Mouse (Mus musculus): ENCODE measurements around the gene Smyd3. TPM values are rescaled to one million over a fixed set of nuclear protein-coding genes. Genes with fewer than 3 reads are reported as not detected.
"Not testable (repeated sequence)": the region's sequence is repeated elsewhere in the genome, so short reads cannot be mapped to it uniquely, and the experiment has no call there.

Gene Smyd3
- polyA plus RNA-seq, 1 experiment: 2.0 TPM

DNA sequence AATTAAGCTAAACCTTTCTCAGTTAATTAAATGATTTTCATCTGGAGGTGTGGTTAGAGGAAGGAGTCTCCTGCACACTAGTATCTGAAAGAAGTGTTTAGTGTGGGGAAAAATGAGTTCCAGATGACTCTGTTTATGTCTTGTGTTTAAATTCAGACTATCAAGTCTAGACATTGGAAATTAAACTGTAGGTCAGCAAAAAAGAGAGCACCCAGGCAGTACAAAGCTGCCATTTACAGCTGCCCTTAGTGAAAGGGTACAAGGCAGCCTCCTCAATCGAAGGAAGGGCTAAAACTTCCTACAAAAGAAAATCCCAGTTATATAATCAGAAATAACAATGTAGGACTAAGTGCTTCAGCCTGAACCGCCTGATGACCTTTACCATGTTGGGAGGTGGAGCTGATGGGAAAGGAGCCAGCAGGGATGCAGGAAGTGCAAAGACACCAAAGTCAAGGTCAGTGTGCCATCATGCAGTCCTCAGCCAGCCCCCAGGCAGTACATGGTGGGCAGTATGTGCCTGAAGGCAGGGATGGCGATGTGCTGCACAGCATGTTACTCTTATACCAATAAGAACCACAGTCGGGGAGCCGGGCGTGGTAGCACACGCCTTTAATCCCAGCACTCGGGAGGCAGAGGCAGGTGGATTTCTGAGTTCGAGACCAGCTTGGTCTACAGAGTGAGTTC lies 319.2 kb downstream of the Smyd3 start:
- DNase-seq (ENCODE audit: low read depth, low spot score): no peak
- WGBS: 84% methylated on average over 9 of the region's 9 CpGs

DNA sequence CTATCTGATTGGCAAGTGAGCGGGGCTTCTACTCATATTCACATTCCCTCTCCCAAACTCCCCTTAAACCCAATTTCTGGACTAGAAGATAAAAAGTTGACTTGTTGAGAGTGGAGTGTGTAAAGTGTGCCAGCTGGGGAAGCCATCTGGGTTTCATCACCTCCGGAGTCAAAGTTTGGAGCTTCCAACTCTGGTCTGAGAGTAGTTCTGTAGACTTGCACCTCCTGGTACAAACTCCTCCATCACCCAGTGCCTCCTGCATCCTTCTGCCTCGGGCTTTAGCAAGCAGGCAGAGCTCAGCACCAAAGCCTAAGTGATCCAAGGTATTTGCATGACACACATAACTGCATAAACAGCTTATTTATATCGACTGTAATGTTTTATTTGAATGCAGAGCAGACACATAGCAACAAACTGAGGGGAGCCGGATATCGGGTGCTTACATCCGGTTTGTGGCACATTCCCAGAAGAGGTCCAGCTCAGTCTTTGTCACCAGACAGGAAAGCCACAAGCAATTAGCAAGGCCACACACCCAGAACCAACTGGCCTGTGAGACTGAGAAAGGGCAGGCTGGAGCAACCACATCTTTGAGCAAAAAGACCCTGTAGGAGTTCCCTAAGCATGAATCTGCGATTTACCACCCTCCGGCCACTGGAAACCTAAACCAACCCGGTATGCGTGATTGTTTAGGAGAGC lies 319.9 kb downstream of the Smyd3 start:
- 64% methylated on average over 11 of the region's 11 CpGs for WGBS
- DNase-seq (ENCODE audit: low read depth, low spot score): no peak

DNA sequence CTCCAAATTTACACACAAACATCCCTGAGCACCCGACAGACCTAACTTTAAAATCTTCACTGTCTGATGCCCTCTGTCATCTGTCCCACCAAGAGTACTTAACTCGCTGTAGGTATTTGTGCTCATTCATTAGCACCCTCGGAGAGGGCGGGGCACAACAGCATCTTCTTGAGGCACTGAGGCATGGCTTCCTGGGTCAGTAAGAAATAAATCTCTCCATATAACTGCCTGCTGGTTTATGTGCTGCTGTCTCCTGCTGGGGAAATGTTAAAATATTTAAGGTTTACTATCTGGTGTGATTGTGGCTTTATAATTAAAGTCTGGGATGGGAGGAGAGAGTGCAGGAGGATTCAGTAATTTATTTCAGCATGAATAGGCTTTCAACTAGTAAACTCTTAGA lies 320.7 kb downstream of the Smyd3 start:
- 59% methylated on average over 4 of the region's 4 CpGs for WGBS
- no peak for DNase-seq (ENCODE audit: low read depth, low spot score)

GRCm38 (mm10) chr1:179196422-179196821 lies 321.4 kb downstream of the Smyd3 start:
- DNase-seq (ENCODE audit: low read depth, low spot score): no peak

DNA sequence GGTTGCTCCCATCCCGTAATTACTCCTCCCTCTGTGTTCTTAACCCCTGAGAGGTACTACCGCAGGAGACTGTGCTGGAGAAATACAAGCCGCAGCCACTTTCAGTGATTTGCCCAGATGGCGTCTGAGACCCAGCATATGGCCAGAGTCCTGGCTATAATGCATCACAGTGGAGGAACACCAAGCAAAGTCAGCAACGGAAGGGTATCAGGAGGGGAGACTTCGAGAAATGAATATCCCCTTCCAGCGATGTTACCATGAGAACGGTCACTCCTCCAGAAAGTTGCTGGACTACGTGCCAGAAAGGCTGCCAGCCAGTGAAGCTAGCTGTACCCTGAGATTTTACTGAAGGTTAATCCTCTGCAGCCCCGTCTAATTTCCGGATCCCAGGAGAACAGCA lies 325.1 kb downstream of the Smyd3 start:
- 92% methylated on average over 11 of the region's 11 CpGs for WGBS
- DNase-seq (ENCODE audit: low read depth, low spot score): no peak

GRCm38 (mm10) chr1:179190837-179191236 lies 327.0 kb downstream of the Smyd3 start:
- DNase-seq (ENCODE audit: low read depth, low spot score): no peak
- 76% methylated on average over 2 of the region's 2 CpGs for WGBS

DNA sequence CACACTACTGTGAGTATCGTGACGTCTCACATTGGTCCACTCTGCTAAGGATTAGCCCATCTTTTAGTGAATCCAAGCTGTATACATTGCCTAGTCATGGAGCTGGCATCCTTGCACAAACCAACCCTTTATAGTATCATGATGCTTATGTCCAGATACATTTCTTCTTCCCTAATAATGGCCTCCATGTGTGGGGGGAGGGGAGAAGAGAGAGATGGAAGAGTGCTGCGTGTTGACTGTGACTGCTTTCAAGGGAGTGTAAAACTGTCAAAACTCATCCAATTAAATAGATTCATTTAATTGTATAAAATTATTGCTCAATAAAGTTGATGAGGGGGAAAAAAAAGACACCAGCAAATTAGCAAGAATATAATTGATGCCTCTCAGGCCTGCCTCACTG lies 330.7 kb downstream of the Smyd3 start:
- no peak for DNase-seq (ENCODE audit: low read depth, low spot score)
- 87% methylated on average over 3 of the region's 3 CpGs for WGBS

- DNase-seq (ENCODE audit: low read depth, low spot score): no peak
- 88% methylated on average over 4 of the region's 4 CpGs for WGBS
These were observed 333.2 kb downstream of the Smyd3 start for GRCm38 (mm10) chr1:179184631-179185030.

GRCm38 (mm10) chr1:179183499-179183898 lies 334.3 kb downstream of the Smyd3 start:
- DNase-seq (ENCODE audit: low read depth, low spot score): no peak
- WGBS: 77% methylated on average over 6 of the region's 6 CpGs

GRCm38 (mm10) chr1:179180546-179180945 lies 337.3 kb downstream of the Smyd3 start:
- WGBS: 60% methylated on average over 3 of the region's 3 CpGs
- DNase-seq (ENCODE audit: low read depth, low spot score): no peak

- no peak for DNase-seq (ENCODE audit: low read depth, low spot score)
- 78% methylated on average over 14 of the region's 14 CpGs for WGBS
These were observed 340.8 kb downstream of the Smyd3 start for GRCm38 (mm10) chr1:179176861-179177658.

DNA sequence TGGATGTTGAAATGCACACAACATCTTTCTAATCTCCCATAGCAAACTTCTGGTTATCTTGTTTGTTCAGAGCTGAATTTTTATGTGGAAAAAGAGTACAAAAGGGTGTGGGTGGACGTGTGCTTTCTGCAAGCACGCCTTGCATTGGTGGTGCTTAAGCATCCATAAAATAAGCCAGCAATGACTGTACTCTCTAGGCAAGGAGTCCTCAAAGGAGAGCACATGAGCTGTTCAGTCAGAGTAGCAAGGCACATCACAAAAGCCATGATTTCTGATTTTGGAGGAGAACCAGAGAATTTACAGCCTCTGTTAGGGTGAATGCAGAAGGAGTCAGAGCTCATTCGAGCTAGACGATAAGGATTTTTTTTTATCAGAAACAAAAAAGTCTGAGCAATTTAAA lies 343.6 kb downstream of the Smyd3 start:
- no peak for DNase-seq (ENCODE audit: low read depth, low spot score)
- 54% methylated on average over 4 of the region's 4 CpGs for WGBS

GRCm38 (mm10) chr1:179170555-179170954 lies 347.3 kb downstream of the Smyd3 start:
- 93% methylated on average over 8 of the region's 8 CpGs for WGBS
- DNase-seq (ENCODE audit: low read depth, low spot score): no peak

GRCm38 (mm10) chr1:179169749-179170148 lies 348.1 kb downstream of the Smyd3 start:
- no peak for DNase-seq (ENCODE audit: low read depth, low spot score)
- WGBS: 43% methylated on average over 3 of the region's 3 CpGs

DNA sequence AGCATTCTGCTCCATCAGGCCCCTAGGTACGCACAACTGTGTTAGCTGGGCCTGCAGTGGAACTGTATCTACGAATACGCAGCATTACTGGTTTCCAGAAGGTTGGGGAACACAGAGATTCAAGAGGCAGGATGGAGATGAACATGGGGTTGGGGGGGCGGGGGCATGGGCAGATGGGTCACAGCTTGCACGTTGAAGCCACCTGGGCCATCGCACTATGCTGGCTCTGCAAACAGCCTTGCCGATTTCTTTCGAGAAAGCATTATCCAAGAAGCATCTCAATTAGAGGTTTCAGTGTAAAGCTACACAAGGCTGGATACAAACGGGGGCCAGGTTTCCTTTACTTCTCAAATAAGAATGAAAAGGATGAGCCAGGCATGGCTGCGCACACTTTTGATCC lies 348.7 kb downstream of the Smyd3 start:
- WGBS: 89% methylated on average over 10 of the region's 10 CpGs
- no peak for DNase-seq (ENCODE audit: low read depth, low spot score)

GRCm38 (mm10) chr1:179164219-179164618 lies 353.6 kb downstream of the Smyd3 start:
- 88% methylated on average over 5 of the region's 5 CpGs for WGBS
- DNase-seq (ENCODE audit: low read depth, low spot score): not testable (repeated sequence)

DNA sequence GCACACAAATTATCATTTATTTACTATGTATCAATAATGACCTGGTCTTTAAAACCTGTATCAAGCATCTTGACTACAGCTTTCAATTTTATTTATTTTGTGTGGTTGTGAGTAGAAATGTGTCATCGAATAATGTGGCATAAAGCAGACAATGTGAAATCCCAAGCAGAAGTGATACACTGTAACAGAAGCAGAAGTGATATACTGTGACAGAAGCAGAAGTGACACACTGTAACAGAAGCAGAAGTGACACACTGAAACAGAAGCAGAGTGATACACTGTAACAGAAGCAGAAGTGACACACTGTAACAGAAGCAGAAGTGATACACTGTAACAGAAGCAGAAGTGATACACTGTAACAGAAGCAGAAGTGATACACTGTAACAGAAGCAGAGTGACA lies 355.1 kb downstream of the Smyd3 start:
- DNase-seq (ENCODE audit: low read depth, low spot score): not testable (repeated sequence)
- WGBS: 97% methylated on average over 1 of the region's 1 CpGs

DNA sequence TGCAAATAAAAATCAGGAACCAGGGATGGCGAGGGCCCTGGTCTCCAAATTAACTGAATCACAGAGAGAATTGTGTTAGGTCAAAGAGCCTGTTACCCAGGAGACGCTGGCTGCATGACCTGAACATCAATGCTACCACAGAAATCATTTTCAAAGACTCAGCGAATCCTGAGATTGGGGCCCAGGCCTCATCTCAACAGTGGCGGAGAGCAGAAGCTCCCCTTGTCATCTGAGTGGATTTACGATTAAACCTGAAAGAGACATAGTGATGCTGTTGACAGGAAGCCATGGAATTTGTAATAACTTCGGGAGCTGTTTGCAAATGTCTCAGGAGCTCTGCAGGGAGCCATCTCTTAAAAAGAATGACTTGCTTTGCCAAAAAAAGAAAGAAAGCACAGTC lies 355.9 kb downstream of the Smyd3 start:
- 67% methylated on average over 6 of the region's 6 CpGs for WGBS

DNA sequence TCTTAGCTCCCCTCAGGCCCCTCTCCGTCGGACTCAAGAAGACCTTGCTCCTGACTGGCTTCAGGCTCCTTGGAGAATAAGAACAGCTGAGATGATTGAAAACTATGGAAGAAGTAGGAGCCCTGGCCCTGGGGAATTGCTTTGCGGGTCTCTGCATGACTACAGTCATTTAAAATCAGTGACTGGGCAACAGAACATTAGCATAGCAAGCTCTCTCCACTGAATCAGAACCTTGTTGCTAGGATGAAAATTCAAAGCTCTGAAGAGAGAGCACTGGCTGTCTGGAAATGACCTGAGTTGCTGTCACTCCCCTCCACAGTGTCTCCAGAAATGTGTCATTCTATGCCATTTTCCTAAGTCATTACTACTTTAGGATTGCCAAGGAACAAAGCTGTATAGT lies 357.1 kb downstream of the Smyd3 start:
- 88% methylated on average over 3 of the region's 3 CpGs for WGBS
- DNase-seq (ENCODE audit: low read depth, low spot score): no peak

More for the DNA sequence above, 355.9 kb downstream of the Smyd3 start:
- no peak for DNase-seq (ENCODE audit: low read depth, low spot score)

GRCm38 (mm10) chr1:179152376-179152775 lies 365.5 kb downstream of the Smyd3 start:
- 69% methylated on average over 9 of the region's 9 CpGs for WGBS
- no peak for DNase-seq (ENCODE audit: low read depth, low spot score)

DNA sequence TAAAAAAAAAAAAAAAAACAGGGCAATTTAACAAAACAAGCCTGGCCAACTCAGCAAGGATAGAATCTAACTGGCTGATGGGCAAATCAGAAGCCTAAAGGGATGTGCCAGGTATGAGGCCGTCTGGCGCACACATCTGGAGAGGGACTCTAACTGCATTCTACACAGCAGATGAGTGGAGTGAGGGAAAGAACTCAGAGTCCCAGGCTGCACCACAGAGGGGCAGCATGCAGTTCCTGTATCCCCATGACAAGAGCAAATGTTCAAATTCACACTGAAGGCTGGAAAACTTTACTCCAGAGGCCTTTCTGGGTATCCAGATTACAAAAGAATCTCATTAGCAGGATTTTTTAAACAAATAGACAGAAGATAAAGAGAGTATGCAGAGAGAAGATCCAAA lies 366.6 kb downstream of the Smyd3 start:
- DNase-seq (ENCODE audit: low read depth, low spot score): no peak
- WGBS: 90% methylated on average over 2 of the region's 2 CpGs

Data from large intestine, adult 2 months (tissue).